Mouse (Mus musculus) gastrocnemius, adult 18-20 months (tissue): ENCODE data around the gene Prkcd. TPM values are rescaled to one million over a fixed set of nuclear protein-coding genes. Genes with fewer than 3 reads are reported as not detected.
"Not testable (repeated sequence)": the region's sequence is repeated elsewhere in the genome, so short reads cannot be mapped to it uniquely, and the experiment has no call there.

ENCODE experiments used
- DNase-seq: peaks from one replicate; pipeline ENCODE4 v3.0.0; 2021; ENCODE audit warnings: low spot score
- total RNA-seq, 2 experiments: library from RNA; stranded (reverse); gene quantifications; 2 replicates each; pipeline ENCODE4 v1.2.3; 2021

Gene Prkcd
- total RNA-seq, 2 experiments from 2014 or later, result 7.8 to 10.4 TPM

DNA sequence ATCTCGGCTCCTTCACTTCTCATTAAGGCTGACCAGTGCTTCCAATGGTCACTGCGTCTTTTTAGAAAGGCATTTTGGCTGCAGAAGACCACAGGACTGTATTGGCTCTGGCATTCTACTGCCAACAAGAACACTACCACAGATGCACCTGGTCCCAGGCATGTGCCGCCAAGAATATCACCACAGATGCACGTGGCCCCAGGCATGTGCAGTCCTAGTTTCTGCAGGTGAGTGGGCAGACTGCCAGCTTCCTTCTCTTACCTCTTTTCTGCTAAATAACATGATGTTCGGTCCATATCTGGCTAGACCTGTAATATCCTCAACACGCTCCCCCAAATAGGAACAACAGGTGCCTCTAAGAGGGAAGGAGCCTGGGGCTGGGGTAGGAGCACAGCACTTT is 17.8 kb downstream of the Prkcd start:
- DNase-seq, result no peak

DNA sequence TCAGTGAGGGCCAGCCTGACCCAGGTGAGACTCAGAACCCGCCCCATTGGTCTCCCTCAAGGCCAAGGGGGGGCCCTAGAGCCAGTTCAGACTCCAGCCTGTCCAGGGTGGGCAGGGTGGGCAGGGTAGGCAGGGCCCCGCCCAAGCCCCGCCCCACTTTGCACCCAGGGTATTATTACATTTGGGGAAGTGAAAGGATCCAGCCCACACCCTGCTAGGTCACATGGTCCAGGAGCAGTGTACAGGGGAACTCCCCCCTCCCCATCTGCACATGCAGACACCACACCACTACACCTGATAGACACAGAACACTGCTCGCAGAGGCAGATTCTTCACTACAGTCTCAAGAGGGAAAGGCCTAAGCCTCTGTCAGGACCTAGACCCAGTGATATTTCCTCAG is 18.3 kb downstream of the Prkcd start:
- no peak for DNase-seq

DNA sequence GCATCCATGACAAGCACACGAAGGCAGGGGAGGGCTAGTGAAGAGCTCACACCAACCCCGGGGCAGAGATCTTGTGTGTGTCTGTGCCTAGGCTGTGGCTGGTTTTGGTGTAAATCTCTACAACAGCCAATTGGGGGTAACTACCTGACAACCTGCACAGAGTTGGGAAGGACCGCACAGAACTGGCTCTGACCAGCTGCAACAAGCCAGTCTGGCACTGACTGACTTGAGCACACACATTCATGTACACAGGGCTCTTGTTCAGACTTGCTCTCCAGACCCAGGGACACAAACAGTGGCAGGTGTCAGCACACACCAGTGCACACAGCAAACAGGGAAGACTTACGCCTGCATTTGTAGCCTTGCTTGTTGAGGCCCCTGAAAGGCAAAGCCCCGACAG is 19.2 kb downstream of the Prkcd start:
- no peak for DNase-seq

DNA sequence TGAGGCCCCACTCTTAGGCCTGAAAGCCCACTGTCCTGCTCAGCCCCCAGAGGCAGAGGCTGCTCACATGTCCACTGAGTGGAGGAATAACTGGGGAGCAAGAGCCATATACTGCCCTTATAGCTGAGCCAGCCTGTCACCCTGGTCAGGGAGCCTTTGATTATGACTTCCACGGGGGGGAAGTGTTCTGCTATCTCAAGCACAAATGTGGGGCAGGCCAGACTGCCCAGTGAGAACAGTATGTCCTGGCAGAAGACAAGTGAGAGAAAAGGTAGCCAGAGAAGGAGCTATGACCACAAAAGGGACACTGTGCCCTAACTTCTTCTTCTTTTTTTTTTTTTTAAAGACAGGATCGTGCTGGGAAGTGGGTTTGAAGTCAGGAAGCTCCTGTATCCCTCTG is 28.9 kb downstream of the Prkcd start:
- peak; percentile 52 for DNase-seq

DNA sequence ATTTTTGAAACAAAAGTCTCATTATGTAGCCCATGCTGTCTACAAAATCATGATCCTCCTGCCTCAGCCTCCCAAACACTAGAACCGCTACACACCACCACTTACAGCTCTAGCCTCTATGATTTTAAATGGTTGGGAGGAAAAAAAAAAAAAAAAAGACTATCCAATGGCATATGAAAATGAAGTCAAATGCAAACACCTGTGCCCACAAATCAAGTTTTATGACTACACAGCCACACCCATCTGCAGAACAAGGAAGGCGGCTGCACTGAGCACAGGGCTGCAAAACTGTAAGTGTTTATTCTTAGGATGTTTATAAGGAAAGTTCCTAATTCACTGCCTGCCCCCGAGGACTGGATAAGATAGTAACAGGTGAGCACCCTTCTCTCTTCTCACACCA is 29.6 kb downstream of the Prkcd start:
- no peak for DNase-seq

DNA sequence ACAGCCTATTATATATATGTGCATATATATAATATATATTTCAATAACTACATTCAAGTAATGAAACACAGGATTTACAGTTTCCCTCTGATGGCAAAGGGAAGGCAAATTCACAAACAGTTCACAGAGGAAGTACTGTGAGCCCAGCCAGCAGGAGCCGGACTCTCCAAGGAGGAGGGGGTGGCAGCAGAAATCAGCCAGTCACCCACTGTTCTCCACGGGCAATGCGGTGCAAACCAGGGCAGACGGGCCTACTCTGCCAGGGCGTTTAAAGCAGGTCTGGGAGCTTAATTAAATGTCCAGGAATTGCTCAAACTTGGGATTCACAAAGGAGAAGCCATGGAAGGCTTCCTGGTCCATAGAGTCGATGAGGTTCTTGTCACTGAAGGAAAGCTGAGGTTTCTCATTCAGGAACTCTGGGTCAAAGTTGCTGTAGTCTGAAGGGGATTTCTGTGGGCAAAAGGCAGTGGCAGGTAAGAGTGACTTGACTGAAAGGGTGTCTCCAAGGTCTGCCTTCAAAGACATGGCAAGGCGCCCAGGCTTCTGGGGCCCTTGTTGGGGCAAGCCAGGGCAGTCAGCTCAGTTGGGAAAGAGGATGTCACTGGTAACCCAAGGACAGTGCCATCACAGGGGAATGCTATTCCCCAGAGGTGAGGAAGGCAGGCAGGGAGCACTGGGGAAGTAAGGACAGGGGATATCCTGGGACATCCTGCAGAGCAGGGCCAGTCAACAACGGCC is 30.3 kb downstream of the Prkcd start:
- no peak for DNase-seq

DNA sequence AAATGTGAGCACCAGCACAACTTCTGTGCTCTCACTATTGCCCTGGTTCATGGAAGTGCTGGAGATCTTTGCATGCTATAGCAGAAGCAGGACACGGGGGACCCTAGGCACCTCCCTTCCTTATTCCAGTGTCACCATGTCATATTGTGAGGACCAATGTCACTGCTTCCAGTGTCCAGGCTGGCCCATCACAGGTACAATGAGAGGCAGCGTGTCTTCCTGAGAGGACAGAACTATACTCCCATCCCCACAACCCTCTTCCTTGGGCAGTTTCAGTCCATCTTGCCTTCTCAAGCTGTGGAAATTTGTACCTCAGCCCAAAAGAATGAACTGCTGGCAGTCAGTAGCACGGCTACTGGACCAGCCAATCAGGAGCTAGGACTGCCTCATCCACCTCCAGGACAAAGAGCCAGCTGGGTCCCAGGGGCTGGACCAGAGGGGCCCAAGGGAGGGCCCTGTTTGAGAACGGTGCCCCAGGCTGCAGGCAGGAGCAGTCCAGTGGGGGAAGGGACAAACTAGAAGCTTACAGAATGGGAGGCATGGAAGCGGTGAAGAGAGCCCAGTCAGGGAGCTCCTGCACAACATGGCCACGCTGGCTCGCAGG is 31.8 kb downstream of the Prkcd start:
- peak; percentile 63 for DNase-seq

DNA sequence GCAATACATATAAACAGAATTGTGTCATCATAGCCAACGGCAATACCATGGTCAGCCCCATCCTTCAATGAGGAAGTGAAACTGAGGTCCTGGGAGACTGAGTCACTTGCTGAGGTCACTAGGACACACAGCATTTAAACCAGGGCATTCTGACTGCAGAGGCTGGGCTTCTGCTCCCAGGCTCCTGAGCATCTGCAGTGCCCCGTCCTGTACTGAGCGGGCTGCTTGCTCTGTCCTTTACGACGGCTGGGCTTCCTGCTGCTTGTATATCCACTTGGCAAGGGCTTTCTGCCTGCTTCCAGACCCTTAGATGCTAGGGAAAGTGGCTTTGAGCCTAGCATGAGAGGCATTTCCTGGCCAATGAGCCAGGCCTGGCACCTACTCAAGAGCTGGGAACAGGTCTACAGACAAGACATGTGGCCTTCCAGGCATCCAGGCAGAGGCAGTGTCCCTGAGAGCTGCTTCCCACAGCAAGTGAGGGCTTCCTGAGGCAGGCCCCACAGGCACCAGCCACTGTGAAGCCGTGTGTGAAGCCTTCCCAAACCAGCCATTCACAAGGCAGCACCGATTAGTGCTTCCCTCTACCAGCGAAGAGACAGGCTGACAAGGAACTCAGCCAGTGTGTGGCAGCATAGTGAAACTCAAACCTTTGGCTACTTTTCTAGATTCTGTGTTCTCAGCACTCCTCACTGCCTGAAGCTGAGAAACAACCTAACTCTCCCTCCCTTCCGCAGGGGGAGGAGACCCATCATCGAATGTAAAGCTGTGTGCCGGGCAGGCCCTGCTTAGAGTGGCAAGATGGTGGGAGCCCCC is 32.5 kb downstream of the Prkcd start:
- DNase-seq, result peak; percentile 77

DNA sequence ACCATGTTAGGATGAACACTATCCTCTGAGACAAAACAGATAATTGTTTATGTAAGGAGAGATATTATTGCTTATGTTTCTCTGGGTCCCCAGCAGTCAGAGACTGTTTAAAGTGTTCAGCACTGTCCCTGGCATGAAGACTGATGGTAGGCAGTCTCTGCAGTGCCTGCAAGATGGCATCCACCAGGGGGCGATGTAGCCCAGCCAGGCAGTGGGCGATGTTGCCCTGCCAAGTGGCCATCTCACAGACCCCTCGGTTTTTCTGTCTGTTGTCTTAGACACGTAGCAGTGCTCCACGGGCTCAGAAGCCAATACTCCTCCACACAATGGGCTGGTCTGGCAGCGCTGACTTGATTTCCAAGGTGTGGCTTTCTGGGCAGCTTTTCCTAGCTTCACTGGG is 34.6 kb downstream of the Prkcd start:
- peak; percentile 79 for DNase-seq

DNA sequence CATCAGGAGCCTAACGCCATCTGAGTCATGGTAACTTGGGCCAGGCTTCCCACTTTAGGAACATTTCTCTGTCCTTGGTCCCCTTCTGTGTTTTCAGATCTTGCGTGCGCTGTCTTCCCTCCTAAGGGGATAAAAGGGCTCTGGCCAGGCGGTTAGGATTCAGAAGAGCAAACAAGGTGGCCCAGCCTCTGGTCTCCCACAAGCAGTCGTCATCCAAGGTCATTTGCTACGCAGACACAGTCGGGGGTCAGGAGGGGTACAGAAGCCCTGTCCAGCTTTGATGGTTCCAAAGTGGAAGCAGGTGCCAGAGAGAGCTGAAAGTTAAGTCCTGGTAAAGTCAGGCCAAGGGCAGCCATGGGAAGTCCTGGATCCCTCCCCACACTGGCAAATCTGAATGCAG is 35.1 kb downstream of the Prkcd start:
- no peak for DNase-seq

DNA sequence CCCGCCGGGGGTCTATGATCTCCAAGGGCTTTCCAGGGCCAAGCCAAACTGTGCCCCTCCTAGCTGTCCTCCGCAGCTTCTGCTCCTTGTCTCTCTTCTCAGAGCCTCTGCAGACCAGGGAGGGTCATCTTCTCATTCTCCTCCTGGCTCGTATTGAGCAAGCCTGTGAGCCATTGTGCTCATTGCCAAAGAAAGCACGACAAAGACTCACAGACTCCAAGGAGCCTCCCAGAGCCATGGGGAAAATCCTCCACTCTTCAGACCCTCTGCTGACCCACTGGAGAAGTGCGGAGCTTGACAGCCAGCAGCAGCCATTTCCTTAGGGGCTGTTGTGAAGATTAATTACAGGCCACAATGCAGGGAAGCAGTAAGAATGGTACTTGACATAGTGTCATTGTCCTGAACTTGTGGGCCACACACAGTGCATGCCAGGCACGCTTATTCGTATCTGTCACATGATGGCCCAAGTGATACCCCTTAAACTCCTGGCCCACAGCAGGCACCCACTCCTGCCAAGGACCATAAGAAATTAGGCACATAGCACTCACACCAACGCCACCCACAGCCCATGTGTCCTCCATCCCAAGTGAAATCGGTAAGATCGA is 35.9 kb downstream of the Prkcd start:
- no peak for DNase-seq

DNA sequence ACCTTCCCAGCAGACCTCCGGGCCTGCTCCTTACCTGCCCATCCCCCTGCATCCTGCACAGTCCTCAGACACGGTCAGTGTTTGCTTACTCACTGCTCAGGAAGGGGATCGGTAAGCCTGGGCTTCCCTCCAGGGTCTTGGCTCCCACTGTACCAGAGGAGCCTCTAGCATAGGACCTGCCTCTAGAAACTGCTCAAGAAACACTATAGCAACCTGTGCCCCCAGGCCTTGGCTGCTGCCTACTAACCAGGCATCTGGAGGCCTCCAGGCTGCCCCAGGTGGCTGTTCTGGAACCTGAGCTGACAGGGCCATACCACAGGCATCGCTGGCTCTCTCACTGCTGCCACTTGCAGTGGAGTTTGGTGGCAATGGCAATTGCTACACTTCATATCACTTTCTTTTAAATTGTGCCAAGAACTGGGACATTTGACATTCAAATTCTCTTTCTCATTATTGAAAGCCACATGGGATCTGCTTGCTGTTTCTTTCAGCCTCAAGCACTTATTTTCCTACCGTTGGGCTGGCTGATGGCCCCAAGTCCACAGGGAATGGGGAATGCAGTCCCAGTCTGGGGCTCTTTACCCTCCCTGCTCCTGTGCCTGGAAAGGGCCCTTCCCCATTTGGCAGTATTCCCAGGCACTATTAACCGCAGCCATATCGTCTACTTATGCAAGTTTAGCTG is 39.1 kb downstream of the Prkcd start:
- no peak for DNase-seq

DNA sequence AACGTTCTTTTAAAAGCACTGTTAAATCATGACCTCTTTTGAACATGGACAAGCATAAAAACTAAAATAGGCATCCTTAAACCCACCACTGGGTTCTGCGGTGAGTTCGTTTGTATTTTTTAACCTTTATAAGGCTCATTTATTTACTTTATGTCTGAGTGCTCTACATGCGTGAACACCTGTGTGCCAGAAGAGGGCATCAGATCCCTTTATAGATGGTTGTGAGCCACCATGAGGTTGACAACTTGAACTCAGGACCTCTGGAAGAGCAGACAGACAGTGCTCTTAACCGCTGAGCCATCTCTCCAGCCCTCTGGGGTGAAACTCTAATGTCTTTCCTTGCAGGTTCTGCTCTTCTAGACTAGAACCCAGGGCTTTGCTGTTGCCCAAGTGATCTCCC is 40.7 kb downstream of the Prkcd start:
- DNase-seq, result no peak

DNA sequence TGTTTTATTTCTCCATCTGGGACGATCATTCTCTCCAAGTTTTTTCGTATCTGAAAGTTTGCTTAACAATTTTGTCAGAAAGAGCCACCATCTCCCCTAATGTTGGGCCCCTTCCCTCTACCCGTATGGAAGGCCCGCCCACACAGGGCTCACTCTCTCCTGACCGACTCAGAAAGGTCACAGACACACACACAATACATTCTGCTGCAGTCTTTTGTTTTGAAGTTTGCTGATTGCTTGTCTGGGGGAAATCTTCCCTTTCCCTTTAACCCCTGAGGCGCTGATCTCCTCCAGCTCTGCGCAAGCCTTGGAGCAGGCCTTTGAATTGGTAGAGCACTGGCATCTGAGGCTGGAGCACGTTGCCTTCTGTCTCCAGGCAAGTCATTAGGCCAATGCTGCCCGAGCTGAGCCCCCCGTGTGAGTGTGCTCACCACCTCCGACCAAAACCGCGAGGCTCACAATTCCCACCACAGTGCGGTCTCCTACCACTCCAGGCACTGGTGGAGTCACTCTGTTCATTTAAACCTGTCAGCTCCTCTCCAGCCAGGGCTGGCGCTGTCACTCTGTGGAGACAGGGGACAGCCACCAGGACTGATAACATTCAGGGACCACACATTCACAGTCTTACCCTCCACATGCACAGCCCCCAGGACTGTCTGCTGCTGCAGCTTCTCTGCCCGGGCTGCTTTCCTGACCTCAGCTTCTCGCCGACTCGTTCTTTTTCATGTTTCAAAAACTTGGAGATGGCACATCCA is 41.3 kb downstream of the Prkcd start:
- no peak for DNase-seq

DNA sequence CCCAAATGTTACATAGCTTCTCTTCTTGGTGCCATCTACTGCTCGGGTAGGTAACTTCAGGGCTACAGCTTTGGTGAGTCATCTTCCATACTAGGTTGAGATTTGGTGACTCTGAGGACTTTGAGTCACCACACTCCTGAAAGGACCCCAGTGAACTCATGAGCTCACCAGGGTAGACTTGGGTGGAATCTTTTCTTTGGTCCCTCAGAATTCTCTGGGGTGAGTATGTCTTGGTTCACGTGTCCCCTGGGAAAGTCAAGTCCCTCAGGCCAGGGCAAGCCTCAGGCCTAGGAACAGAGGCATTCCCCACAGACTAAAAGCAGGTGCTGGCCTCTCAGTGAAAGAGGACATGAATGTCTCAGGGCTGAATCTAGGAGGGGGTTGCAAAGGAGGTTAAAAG is 41.9 kb downstream of the Prkcd start:
- no peak for DNase-seq

DNA sequence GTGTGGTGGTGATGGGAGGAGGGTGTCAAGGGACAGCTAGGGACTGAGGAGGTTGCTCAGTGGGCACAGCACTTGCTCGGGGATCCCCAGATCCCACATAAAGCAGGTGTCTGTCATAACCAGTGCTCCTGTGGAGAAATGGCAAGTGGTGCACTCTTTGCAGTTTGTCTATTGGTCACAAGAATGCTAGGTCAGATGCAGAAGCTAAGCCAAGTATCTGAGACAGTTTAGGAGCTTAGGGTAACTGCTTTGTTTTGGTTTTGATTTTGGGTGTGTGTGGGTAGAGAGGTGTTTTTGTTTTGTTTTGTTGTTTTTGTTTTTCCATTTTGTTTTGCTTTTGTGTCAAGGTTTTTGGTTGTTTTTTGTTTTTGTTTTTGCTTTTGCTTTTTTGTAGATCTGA is 44.8 kb downstream of the Prkcd start:
- DNase-seq, result no peak

DNA sequence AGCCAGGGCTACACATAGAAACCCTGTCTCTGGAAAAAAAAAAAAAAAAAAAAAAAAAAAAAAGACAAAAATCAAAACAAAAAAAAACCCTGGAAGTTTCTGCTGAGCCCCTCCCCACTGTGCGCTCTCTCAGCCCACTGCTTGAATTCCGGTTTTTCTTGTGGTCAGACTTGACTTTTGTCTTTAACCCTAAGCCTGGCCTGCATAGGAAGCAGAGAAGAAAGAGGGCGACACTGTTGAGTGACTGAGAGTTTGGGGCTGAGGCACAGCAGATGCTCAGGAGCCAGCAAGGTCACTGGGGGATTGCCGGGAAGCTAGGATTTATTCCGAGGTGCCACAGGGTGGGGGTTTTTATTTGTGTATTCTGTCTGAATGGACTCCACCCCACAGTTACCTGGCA is 46.1 kb downstream of the Prkcd start:
- no peak for DNase-seq

DNA sequence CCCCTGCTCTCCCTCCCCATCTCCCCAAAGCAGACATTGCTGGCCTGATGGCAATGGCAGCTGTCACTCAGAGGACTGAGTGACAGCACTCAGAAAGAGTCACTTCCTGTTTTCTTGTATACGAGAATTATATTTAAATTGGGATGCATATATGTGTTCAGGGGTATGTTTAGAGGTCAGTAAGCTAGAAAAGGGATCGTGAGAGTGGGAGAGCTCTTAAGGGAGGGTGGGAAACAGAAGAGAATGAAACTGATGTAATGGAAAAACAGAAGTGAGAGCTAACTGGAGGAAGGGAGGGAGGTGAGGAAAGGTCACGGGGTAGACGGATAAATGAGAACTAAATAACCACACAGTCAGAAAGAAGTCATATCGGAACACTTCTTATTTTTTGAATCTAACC is 46.8 kb downstream of the Prkcd start:
- DNase-seq, result no peak

DNA sequence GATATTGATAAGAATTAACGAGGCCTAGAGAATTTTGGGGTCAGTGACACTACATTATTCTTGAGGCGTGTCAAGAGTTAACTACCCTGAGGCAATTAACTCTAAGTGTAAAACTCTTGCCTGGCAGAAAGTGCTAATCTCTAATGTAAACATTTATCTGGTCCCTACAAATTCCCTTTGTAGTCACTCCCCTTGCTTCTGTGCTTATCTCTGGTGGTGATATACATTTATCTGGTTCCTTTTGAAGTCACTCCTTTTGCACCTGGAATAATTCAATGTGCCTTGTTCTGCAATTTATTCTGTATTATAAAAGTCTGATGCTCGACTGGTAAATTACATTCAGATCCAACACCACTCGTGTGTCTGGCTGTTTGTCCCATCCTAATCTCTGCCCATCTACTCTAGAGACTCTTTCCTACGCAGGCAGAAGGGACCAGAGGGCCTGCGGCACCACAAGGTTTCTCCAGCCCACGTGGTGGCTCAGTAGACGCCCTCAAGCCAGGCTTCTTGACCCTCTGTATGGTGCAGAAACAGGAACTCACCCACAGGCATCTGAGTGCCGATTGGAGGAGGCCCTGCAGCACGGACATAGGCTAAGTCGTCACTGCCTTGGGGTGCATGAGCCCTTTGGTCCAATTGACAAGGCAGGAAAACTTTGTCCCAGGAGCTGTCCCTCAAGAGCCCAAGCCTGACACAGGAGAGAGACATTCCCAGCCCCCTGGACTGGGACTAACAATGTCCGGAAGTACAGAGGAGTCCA is 48.5 kb downstream of the Prkcd start:
- not testable (repeated sequence) for DNase-seq

DNA sequence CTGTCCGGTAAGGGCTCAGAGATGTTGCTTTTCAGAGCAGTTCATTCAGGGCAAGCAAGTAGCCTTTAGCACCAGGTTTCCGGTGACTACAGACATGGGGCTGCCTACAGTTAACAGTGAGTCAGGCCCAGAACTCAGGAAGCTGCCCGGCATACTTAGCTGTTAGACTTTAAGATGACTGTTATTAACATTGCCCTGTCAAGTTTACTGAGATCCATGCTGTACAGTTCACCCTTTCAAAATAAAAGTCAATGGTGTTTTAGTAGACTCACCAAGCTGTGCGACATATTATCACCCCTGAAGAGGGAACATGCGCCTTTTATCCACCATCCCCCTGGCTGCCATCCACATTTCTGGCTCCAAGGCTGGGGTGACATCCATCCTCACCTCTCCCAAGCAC is 49.8 kb downstream of the Prkcd start:
- DNase-seq, result no peak
